Mouse (Mus musculus) liver, adult 2 months (tissue): ENCODE measurements around the gene Slc16a10.

ENCODE experiments used
- CTCF ChIP-seq: fragments of 200-500 bp; IDR thresholded peaks from 2 replicates; pipeline ENCODE4 v1.5.1; 2011; ENCODE audit warnings: low read depth, low read length, control low read depth
- POLR2A ChIP-seq: fragments of 200-500 bp; IDR thresholded peaks from 2 replicates; pipeline ENCODE4 v1.6.1; 2011; ENCODE audit warnings: low read length, control low read depth; ENCODE audit not compliant: insufficient read depth; ENCODE audit errors: extremely low read depth

- TF ChIP-seq CTCF (no peak), POLR2A (no peak)
Observed at GRCm38 (mm10) chr10:40058786-40059120, 83.3 kb downstream of the Slc16a10 start.
